Mouse (Mus musculus) liver, adult 2 months (tissue): ENCODE results near the gene Sel1l. TPM values are rescaled to one million over a fixed set of nuclear protein-coding genes. Genes with fewer than 3 reads are reported as not detected.

Experiments used
- DNase-seq: peaks from one replicate; pipeline ENCODE4 v3.0.0-alpha.2; 2011; ENCODE audit warnings: low read depth, low spot score; ENCODE audit errors: extremely low read depth
- H3K27ac ChIP-seq: fragments of 200-500 bp; replicated peaks from 2 replicates; pipeline ENCODE4 v1.5.1; 2012; ENCODE audit warnings: low read depth, mild to moderate bottlenecking, control low read depth, inconsistent platforms, low read length; ENCODE audit not compliant: insufficient read depth
- H3K27me3 ChIP-seq: fragments of 200-500 bp; 2 replicates; pipeline ENCODE4 v1.6.1; 2012; ENCODE audit warnings: mild to moderate bottlenecking, moderate library complexity, low read length, inconsistent platforms; ENCODE audit not compliant: control insufficient read depth, insufficient read depth
- H3K36me3 ChIP-seq: fragments of 200-500 bp; 2 replicates; pipeline ENCODE4 v1.6.1; 2012; ENCODE audit warnings: low read length, inconsistent platforms; ENCODE audit not compliant: control insufficient read depth, insufficient read depth
- H3K4me1 ChIP-seq: fragments of 200-500 bp; 2 replicates; pipeline ENCODE4 v1.6.1; 2011; ENCODE audit warnings: low read length; ENCODE audit not compliant: control insufficient read depth, insufficient read depth
- H3K4me3 ChIP-seq: fragments of 200-500 bp; 2 replicates; pipeline ENCODE4 v1.5.1; 2011; ENCODE audit warnings: low read depth, mild to moderate bottlenecking, control low read depth, low read length, moderate library complexity; ENCODE audit not compliant: insufficient read depth
- H3K79me2 ChIP-seq: fragments of 200-500 bp; 2 replicates; pipeline ENCODE4 v1.6.1; 2012; ENCODE audit warnings: inconsistent platforms, mild to moderate bottlenecking, low read length, moderate library complexity; ENCODE audit not compliant: control insufficient read depth, insufficient read depth
- H3K9ac ChIP-seq: fragments of 200-500 bp; 2 replicates; pipeline ENCODE4 v1.6.1; 2012; ENCODE audit warnings: low read depth, mild to moderate bottlenecking, control low read depth, inconsistent platforms, low read length
- CTCF ChIP-seq: fragments of 200-500 bp; IDR thresholded peaks from 2 replicates; pipeline ENCODE4 v1.5.1; 2011; ENCODE audit warnings: low read depth, low read length, control low read depth
- POLR2A ChIP-seq: fragments of 200-500 bp; IDR thresholded peaks from 2 replicates; pipeline ENCODE4 v1.6.1; 2011; ENCODE audit warnings: low read length, control low read depth; ENCODE audit not compliant: insufficient read depth; ENCODE audit errors: extremely low read depth
- WGBS: fragments of 180-500 bp; shearing (Covaris S2); methylation state at CpG from one replicate; pipeline ENCODE4 v1.1.7; 2018; 5-methylcytosine and 5-hydroxymethylcytosine counted together
- polyA plus RNA-seq: library from polyadenylated mRNA; depleted of rRNA; stranded (reverse); fragments of >200 nt; gene quantifications from 2 replicates; pipeline ENCODE4 v1.2.3, GENCODE M21; 2012
- total RNA-seq: library from RNA; depleted of rRNA; stranded (reverse); fragments of >200 nt; gene quantifications from 2 replicates; pipeline ENCODE4 v1.2.3, GENCODE M21; 2014

Gene Sel1l
- total and polyA plus RNA-seq, 2 experiments: 37.7 to 97.2 TPM

- Histone ChIP-seq H3K9ac (no peak overlapping the region), H3K36me3 (peaks cover 4% of the 10 kb centered on the region)
These were observed 46.3 kb downstream of the Sel1l start for GRCm38 (mm10) chr12:91802586-91803206.

DNA sequence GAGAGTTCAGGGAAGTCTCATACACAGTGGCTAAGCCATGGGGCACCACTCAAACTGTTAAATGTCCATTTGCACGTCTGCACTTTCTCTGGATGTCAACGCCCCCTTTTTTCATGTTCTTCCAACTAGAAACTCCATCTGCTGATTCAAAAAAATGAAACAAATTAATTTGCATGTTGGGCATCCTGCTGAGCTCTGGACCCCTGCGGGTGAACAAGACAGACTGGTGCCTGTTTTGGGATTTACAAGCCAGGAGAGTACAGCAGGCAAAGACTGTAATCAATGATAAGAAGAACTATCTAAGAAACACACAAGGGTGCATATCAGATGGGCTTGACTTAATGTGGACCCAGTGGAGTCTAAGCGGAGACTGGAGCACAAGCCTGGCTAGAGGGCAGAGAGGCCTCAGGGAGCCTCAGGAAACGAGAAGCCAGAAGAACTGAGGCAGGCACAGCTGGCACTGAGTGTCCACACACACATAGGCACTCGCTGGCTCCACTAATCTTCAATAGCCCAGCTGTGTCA, 48.0 kb downstream of the Sel1l start:
- Histone ChIP-seq H3K27ac (no peak overlapping the region), H3K79me2 (no peaks in the 10 kb centered on the region), H3K9ac (no peak overlapping the region), H3K4me1 (peaks cover 4% of the 10 kb centered on the region), H3K4me3 (no peak overlapping the region), H3K36me3 (no peaks in the 10 kb centered on the region), H3K27me3 (no peaks in the 10 kb centered on the region)
- no peak for DNase-seq
- WGBS: 82% methylated on average over 6 of the region's 6 CpGs
- TF ChIP-seq CTCF (no peak), POLR2A (no peak)

More at GRCm38 (mm10) chr12:91802586-91803206, 46.3 kb downstream of the Sel1l start:
- Histone ChIP-seq H3K27ac (no peak overlapping the region), H3K4me3 (no peak overlapping the region), H3K27me3 (no peaks in the 10 kb centered on the region), H3K4me1 (peaks cover 4% of the 10 kb centered on the region), H3K79me2 (no peaks in the 10 kb centered on the region)
- DNase-seq: no peak
- TF ChIP-seq POLR2A: no peak
- no peak for TF ChIP-seq CTCF
- 91% methylated on average over 12 of the region's 12 CpGs for WGBS

DNA sequence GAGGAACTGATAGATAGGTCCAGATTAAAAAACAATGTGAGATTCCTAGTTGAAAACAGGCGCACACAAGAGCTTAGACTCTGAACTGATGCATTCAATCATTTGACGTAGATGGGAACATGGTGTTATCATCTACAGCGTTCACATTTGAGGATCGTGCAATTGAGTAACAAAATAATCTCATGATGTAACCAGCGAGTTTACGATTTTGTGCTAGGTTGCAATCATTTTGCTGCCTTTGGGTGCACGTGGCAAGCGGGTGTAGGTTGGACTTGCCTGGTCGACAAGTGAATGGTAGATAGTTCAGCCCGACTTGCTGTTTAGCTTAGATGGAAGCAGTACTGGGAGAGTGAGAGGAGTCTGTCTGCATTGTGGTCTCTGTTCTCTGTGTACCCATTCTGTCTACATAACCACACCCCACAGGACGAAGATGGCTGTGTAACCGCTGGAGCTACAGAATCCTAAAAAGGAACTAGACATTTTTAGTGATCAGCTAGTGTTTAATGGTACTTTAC, 49.1 kb downstream of the Sel1l start:
- no peaks in the 10 kb centered on the region for H3K27me3 ChIP-seq
- TF ChIP-seq CTCF (no peak), POLR2A (no peak)
- no peaks in the 10 kb centered on the region for H3K79me2 ChIP-seq
- no peak overlapping the region for H3K9ac ChIP-seq
- peak; percentile 60 for DNase-seq
- 53% methylated on average over 12 of the region's 12 CpGs for WGBS
- no peak overlapping the region for H3K4me3 ChIP-seq
- no peak overlapping the region for H3K27ac ChIP-seq
- no peaks in the 10 kb centered on the region for H3K36me3 ChIP-seq
- 0 out of 2 replicates have a peak, but pooled peaks cover 1% of the 10 kb centered on the region for H3K4me1 ChIP-seq

- no peak for DNase-seq
- no peaks in the 10 kb centered on the region for H3K79me2 ChIP-seq
These were observed 49.6 kb downstream of the Sel1l start for GRCm38 (mm10) chr12:91799379-91799773.

DNA sequence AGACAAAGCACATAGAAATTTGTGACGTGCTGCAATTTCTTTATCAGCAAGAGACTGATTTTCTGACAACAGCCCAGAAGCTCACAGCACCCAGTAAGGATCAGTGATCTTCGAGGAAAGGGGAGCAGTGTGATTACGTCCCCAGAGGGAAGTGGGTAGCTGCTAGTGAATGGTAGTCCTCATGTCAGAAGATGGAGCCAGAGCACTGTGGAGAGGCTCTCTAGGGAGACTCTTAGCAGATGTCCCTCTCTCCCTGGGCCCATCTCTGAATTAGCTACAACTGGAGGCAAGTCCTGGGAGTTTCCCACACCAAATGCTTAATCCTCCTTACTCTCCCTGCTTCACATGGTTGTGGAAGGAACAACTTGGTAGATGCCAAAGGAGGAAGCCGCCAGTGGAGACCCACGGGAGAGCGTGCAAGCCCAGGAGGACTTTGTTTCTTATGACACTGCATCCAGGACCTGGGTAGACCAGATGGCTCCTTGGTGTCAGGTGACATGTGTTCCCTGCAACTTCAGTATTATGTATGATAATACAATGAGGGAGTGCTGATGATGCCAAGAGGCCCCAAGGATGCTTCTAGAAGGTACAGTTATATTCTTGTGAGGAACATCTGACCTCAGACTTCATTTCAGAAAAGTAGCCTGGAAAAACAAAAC, 50.1 kb downstream of the Sel1l start:
- Histone ChIP-seq H3K79me2 (no peaks in the 10 kb centered on the region), H3K9ac (no peak overlapping the region), H3K4me3 (no peak overlapping the region), H3K27ac (no peak overlapping the region), H3K4me1 (0 out of 2 replicates have a peak, but pooled peaks cover 1% of the 10 kb centered on the region), H3K36me3 (no peaks in the 10 kb centered on the region), H3K27me3 (no peaks in the 10 kb centered on the region)
- TF ChIP-seq CTCF: no peak
- no peak for TF ChIP-seq POLR2A
- no peak for DNase-seq
- whole genome bisulfite sequencing: 67% methylated on average over 6 of the region's 6 CpGs

More at GRCm38 (mm10) chr12:91799379-91799773, 49.6 kb downstream of the Sel1l start:
- H3K27ac ChIP-seq: no peak overlapping the region
- no peak overlapping the region for H3K4me3 ChIP-seq
- no peaks in the 10 kb centered on the region for H3K36me3 ChIP-seq
- H3K9ac ChIP-seq: no peak overlapping the region
- 0 out of 2 replicates have a peak, but pooled peaks cover 1% of the 10 kb centered on the region for H3K4me1 ChIP-seq
- TF ChIP-seq CTCF: no peak
- no peak for TF ChIP-seq POLR2A
- WGBS: 10% methylated on average over 6 of the region's 6 CpGs
- no peaks in the 10 kb centered on the region for H3K27me3 ChIP-seq
